Mouse (Mus musculus) large intestine, adult 2 months (tissue): ENCODE measurements around the gene Zfp951. TPM values are rescaled to one million over a fixed set of nuclear protein-coding genes. Genes with fewer than 3 reads are reported as not detected.
A peak's percentile ranks its signal among the peaks of the same experiment; 100 is the strongest.
"Not testable (repeated sequence)": the region's sequence is repeated elsewhere in the genome, so short reads cannot be mapped to it uniquely, and the experiment has no call there.

Experiments used
- DNase-seq: peaks from one replicate; pipeline ENCODE4 v3.0.0-alpha.2; 2012; ENCODE audit warnings: low read depth, low spot score
- WGBS: fragments of 180-500 bp; shearing (Covaris S2); methylation state at CpG from one replicate; pipeline ENCODE4 v1.1.7; 2018; 5-methylcytosine and 5-hydroxymethylcytosine counted together
- polyA plus RNA-seq: library from polyadenylated mRNA; depleted of rRNA; stranded (reverse); fragments of >200 nt; gene quantifications from 2 replicates; pipeline ENCODE4 v1.2.3, GENCODE M21; 2012; rRNA removed

Zfp951 gene
- polyA plus RNA-seq = 0.24 and 0.51 TPM in 2 replicates

DNA sequence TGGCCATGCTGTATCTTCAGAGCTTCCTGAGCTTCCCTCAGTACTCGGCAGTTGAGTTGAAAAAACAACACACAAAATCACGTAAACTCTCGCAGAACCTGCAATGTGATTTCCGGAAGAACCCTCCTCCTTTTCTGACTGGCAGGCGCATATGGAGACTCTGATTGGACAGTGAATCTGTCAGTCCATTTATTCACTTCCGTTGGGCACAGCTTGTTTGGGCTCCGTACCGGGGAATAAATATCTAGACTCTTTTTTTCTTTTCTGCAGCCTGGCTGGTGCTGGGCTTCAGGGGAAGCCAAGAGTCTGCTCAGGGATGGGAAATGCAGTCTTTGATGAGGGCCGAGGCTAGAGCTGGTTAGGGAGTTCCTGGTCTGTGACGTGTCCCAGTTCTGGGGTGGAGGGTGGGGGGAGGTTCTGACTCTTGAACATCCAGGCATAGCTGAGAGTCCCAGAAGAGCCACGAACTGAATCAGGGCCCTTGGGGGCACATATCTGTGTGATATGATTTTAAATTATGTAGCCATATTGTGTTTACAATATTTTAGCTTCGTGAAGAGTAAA lies at the start of gene Zfp951:
TSS of gene Zfp951 (minus strand) at position 109 of the 564 bp plus-strand sequence.
- WGBS = 39% methylated on average over 11 of the region's 12 CpGs
- DNase-seq = peak; percentile 3

DNA sequence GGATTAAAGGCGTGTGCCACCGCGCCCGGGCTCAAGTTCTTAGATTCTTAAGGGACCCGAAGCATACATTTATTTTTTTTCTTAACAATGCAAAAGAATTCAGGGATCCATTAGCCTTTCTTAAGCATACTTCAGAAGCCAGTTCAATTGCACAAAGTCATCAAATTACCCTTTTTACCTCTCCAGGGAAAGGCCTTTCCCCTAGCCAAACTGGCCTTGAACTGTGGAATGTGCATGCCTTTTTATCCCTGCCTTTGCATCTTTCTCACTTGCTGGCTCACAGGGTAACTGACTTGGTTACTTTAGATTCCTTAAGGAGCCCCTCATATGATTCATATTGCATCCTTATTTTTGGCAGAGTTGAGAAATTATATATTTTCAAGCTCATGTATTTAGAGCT lies 46.7 kb upstream of the Zfp951 start:
- not testable (repeated sequence) for DNase-seq
- 87% methylated on average over 5 of the region's 5 CpGs for WGBS

DNA sequence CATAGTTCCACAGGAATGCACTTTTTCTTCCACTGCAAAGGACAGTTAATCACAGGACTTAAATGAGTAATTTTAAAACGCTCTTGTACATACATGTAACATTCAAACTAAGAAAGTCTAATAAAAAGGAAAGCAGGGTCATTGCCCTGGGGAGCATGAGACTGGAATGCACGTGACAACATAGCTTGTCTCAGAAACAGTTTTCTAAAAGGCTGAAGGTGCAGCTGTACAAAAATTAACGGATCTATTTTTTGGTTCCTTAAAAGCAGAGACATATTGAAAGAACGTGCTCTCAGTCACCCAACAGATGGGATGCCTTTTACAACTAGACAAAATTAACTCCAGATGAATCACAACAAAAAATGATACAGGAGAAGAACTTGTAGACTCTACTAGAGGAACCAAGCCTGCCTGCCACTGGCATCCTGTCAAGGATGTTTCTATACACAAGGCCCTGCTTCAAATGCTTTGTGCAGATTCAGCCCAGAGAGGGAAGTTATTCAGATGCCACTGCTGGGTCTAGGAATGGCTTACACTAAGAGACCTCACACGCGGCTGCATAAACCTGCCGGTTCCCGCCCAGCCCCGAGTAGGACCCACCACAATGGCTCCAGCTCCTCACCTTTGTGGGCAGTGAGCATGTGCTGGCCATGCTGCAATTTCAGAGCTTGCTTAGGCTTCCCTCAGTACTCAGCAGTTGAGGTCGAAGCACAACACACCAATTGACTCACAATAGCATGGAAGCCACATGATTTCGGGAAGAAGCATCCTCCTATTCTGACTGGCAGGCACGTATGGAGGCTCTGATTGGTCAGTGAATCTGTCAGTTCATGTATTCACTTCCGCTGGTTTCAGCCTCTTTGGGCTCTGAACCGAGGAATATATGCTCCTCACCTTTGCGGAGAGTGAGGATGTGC lies 567 bp downstream of the Zfp951 start:
- 41% methylated on average over 10 of the region's 15 CpGs for WGBS
- not testable (repeated sequence) for DNase-seq

DNA sequence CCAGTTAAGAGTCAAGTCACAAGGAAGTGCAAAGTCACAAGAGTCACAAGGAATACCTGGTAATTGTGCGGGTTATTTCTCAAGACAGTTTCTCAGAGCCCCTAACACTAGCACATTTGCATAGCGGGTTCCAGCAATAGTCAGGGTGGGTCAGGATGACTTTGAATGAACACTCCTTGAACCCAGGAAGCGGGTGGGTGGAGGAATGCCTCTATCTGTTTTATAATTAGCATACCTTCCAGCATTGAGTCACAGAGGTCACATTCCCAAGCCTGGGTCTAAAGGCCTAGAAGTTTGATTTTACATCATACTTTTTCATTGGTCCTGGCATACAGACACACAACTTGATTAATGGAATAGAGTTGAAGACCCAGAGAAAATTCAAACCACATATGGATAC lies 5.3 kb downstream of the Zfp951 start:
- DNase-seq = not testable (repeated sequence)
- WGBS = 85% methylated on average over 3 of the region's 3 CpGs

DNA sequence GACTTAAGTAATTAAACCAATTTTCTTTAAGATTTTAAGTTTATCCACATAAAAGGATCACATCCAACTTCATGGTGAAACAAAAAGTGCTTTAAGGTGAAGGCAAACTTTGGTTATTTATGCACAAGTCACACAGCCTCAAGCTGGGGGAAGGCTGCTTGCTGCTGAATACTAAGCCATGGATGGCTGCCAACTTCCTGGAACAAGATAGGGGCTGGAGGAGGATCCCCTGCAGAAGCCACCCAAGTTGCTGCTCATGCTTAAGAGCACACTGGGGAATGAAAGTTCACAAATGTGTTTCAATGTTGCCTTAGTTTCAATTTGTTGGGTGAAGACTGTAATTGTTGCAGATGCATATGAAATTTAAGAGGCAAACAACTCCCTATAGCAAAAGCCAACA lies 26.5 kb downstream of the Zfp951 start:
- no peak for DNase-seq

DNA sequence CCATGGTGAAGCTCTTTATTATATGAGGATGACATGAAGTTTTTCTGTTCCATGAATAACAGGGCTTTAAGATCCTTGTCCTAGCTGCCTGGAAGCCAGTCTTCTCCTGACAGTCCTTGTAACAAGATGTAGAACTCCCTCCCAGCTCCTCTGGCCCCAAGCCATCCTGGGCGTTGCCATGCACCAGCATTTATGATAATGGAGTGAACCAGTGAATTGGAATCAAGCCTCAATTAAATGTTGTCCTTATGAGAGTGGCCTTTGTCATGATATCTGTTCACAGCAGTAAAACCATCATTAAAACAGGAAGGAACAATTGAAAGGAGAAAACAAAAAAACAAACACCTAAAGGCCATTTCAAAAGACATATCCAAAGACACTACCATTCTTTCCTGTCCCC lies 30.3 kb downstream of the Zfp951 start:
- DNase-seq = no peak
- WGBS = 62% methylated on average over 1 of the region's 1 CpGs

DNA sequence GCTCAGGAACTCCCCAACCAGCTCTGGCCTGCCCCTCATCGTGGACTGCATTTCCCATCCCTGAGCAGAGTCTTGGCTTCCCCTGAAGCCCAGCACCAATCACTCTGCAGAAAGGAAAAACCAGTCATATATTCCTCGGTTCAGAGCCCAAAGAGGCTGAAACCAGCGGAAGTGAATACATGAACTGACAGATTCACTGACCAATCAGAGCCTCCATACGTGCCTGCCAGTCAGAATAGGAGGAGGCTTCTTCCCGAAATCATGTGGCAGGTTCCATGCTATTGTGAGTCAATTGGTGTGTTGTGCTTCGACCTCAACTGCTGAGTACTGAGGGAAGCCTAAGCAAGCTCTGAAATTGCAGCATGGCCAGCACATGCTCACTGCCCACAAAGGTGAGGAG lies 89.7 kb downstream of the Zfp951 start:
- WGBS = 79% methylated on average over 6 of the region's 6 CpGs
- not testable (repeated sequence) for DNase-seq

Other genes starting within 250 kb of the Zfp951 start
- gene Abcg3, start 122.6 kb upstream of the Zfp951 start, polyA plus RNA-seq = 0.83 and 1.7 TPM in 2 replicates